Mouse (Mus musculus): ENCODE data around the gene Ppp1r9a. TPM values are rescaled to one million over a fixed set of nuclear protein-coding genes. Genes with fewer than 3 reads are reported as not detected.

The Ppp1r9a gene
- total RNA-seq, 4 experiments from 2014 or later: 10.7 to 15.0 (median 12.8) TPM

GRCm38 (mm10) chr6:5039316-5039715, 136.6 kb downstream of the Ppp1r9a start:
- DNase-seq (ENCODE audit: low spot score): peak; percentile 4

DNA sequence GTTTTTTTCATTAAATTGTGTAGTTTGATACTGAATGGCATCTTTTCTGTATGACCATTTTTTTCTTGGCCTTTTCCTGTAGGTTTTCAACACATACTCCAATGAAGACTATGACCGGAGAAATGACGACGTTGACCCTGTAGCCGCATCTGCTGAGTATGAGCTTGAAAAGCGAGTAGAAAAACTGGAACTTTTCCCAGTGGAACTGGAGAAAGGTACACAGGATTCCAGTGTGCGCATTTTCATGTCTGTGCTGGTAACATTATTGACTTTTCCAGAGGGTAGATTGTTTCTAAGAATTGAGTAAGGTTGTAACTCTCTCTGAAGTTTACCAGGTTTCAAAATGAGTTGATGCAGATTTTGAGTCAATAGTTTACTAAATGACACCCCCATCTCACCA, 143.1 kb downstream of the Ppp1r9a start:
- DNase-seq (ENCODE audit: low spot score): no peak

- DNase-seq (ENCODE audit: low spot score): no peak
These were observed 145.3 kb downstream of the Ppp1r9a start for GRCm38 (mm10) chr6:5048025-5048424.

DNA sequence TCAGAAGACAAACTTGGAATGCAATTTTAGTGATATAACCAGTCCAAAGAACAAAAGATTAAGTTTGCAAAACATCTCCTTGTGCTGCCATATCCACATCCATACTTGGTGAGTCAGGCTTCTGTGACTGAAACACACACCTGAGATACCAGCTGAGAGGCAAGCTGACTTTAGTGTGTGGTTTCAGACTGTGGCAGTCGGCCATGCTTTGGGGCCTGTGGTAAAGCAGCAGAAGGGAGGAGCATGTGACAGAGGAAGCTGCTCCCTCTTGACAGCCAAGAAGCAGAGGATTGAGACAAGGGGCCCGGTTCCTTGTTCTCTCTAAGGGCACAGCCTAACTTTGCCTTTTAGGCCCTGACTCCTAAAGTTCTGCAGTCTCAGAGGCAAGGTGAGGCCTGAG, 149.6 kb downstream of the Ppp1r9a start:
- DNase-seq (ENCODE audit: low spot score): no peak

DNA sequence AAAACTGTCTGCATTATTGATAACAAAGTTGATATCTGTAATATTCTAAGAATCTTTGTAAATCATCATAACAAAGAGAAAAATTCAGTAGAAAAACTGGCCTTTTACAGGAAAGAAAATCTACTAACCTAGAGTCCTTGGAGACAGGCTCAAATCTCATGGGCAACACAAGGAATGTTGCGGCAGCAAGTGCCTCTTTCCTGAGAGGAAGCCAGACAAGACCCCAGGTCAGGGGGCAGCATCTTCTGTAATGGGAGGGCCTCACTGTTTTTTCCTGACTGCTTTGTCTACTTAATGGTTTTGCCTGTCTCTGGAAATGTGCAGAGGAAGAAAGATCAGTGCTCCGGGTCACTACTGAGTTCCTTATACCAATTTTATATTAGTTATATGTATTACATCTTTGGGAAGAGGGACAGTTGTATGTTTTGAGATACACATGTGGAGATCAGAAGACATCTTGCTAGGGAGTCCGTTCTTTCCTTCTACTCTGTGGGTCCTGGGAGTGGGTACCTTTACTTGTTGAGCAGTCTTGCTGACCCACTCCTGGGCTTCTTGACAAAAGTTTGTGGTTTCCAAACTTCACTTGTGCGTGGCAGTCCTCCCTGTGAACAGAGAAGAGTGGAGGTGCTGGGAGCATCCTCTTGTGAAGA, 151.9 kb downstream of the Ppp1r9a start:
- DNase-seq (ENCODE audit: low spot score): no peak

- DNase-seq (ENCODE audit: low spot score): no peak
These were observed 172.0 kb downstream of the Ppp1r9a start for GRCm38 (mm10) chr6:5074736-5075135.

- DNase-seq (ENCODE audit: low spot score): no peak
These were observed 173.0 kb downstream of the Ppp1r9a start for GRCm38 (mm10) chr6:5075680-5076079.

- DNase-seq (ENCODE audit: low spot score): no peak
These were observed 175.3 kb downstream of the Ppp1r9a start for GRCm38 (mm10) chr6:5078009-5078408.

DNA sequence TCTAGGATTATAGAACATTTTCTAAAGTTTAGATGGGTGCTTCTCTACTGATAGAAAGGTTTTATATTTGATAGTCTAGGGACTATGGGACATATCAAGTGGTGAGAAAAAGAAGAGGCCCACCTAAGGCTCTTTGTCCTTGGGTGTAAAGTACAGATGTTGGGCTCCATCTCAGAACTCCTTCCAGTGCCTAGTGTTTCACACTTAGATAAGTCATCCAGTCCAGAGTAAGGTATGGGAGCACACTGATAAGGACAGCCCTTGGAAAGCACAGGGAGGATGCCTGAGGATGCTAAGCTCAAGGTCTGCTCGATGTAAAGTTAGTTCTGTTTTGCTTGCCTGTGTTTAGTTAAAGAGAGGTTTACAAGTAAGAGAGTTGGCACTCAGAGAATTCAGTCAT, 176.4 kb downstream of the Ppp1r9a start:
- no peak for DNase-seq (ENCODE audit: low spot score)

GRCm38 (mm10) chr6:5080094-5080493, 177.4 kb downstream of the Ppp1r9a start:
- DNase-seq (ENCODE audit: low spot score): no peak

DNA sequence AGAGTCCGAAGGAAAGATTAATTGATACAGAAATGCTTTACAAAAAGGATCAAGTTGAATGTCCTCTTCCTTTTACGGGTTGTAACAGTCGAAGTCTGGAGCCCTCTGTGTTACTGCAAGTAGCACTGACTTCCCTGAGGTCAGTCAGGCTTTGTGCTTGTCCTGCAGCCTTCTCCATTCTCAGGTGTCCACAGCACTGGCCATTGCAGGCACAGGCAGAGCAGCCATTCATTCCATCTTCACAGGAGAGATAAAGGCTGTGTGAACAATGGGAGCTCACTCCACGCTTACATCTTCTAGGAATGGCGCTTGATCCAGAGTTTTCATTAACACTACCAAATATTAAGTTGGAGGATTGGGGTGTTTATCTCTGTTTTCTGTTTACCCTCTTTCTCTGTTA, 177.8 kb downstream of the Ppp1r9a start:
- no peak for DNase-seq (ENCODE audit: low spot score)

- DNase-seq (ENCODE audit: low spot score): no peak
These were observed 178.4 kb downstream of the Ppp1r9a start for GRCm38 (mm10) chr6:5081099-5081498.

- no peak for DNase-seq (ENCODE audit: low spot score)
These were observed 179.4 kb downstream of the Ppp1r9a start for GRCm38 (mm10) chr6:5082144-5082543.

GRCm38 (mm10) chr6:5082740-5083139, 180.0 kb downstream of the Ppp1r9a start:
- DNase-seq (ENCODE audit: low spot score): no peak

DNA sequence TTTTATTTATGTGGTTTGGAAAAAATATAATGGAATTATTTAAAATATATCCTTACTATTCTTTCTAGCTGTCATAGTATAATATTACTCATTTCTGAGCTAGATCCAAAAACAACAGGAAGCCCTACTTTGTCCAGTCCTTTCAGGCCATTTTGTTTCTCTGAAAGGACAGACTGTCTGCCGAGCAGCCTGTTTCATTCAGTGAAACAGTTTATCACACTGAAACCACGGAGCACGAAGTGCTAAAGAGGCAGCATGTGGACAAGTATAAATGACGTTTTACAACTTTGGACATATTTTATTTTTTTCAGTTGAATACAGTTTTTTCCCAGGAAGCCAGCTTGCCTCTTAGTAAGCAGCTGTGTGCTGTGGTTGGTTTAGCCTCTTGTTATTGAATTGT, 181.2 kb downstream of the Ppp1r9a start:
- DNase-seq (ENCODE audit: low spot score): no peak

DNA sequence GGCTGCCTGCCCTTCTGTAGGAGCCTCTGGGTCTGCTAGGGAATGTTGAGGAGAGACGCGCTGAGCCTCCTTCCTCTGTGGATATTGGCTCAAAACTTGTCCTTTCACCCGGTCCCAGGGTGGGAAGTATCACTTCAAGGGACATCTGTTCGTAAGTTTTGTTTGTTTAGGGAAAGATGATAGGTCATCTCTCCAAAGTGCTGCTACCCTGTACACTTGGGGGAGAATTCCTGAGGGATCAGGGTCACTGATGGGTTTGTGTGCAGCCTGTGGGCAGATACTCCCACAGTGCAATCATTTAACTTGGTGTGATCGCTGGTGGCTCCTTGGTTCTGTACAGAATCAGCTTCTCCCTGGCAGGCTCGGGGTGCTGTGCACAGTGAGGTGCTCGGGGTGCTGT, 189.2 kb downstream of the Ppp1r9a start:
- DNase-seq (ENCODE audit: low spot score): no peak

- no peak for DNase-seq (ENCODE audit: low spot score)
These were observed 190.1 kb downstream of the Ppp1r9a start for GRCm38 (mm10) chr6:5092795-5093194.

DNA sequence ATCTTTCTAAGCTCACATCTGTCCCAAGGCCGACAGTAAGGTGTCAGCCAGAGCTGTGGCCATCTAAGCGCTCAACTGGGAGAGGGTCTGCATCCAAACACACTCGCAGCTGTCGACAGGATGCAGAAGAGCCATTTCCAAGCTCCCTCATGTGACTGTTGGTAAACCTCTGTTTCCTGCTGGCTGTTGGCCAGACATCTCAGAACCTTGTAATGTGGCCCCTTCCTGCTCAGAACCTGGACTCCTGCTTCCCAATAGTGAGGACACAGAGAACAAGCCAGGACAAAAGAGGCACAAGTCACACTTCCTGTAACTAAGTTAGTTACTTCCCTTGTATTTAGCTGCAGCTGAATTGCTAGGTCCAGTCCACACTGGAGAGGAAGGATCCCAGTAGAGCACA, 190.8 kb downstream of the Ppp1r9a start:
- peak; percentile 71 for DNase-seq (ENCODE audit: low spot score)

DNA sequence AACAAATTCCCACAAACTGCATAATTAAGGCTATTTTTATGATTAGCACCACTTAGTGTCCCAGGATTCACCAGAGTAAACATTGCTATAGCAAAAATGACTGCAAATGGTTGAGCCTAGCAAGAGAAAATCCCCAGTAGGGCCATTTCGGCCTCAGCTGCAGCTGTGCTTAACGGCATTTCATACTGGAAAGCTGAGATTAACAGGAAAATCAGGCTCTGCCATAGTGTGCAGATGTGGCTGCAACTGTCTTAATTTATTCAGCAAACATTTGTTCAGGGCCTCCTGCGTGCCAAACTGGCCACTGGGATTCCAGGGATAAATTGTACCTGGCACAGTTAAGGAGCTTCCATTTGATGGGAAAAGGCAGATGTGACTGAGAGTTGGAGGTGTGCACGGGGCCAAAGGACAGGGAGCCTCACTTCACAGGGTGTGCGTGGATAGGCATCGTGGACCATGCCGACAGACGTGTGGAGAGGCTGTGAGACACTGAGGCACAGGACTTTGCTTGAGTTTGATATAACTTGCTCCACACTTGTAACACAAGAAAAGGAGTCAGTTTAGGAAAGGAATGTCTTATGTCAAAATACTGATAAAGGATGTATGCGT, 192.8 kb downstream of the Ppp1r9a start:
- no peak for DNase-seq (ENCODE audit: low spot score)

- DNase-seq (ENCODE audit: low spot score): no peak
These were observed 194.6 kb downstream of the Ppp1r9a start for GRCm38 (mm10) chr6:5097309-5097708.

GRCm38 (mm10) chr6:5099282-5099681, 196.6 kb downstream of the Ppp1r9a start:
- no peak for DNase-seq (ENCODE audit: low spot score)

GRCm38 (mm10) chr6:5099842-5100241, 197.1 kb downstream of the Ppp1r9a start:
- DNase-seq (ENCODE audit: low spot score): no peak

GRCm38 (mm10) chr6:5100347-5100746, 197.6 kb downstream of the Ppp1r9a start:
- no peak for DNase-seq (ENCODE audit: low spot score)

DNA sequence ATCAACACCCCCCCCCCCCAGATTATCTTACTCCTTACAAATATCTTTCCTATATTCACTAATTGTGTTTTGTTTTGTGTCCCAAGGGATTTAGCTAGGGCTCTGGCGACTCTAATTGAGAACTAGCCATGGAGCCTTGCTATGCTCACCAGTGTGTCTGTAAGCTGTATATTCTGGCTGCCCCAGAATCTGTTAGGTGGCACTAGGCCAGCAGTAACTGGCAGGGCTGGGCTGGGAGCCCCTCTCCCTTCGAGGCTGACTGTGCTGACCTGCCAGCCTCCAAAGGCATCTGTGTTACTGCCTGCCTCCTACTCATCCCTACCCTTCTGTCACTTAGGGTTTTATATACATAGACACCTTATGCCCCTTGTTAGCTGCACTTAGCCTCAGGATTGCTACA, 200.0 kb downstream of the Ppp1r9a start:
- no peak for DNase-seq (ENCODE audit: low spot score)

Data from heart, adult 8-10 months (tissue).